Mouse (Mus musculus) urinary bladder, postnatal 4 days (tissue): ENCODE measurements around the gene Usp33.
A peak's percentile ranks its signal among the peaks of the same experiment; 100 is the strongest.
"Not testable (repeated sequence)": the region's sequence is repeated elsewhere in the genome, so short reads cannot be mapped to it uniquely, and the experiment has no call there.

ENCODE experiments used
- DNase-seq, 2 experiments: peaks; one replicate each; pipeline ENCODE4 v3.0.0; 2021 to 2022; ENCODE audit warnings: low spot score in 2 of 2

Gene Usp33

DNA sequence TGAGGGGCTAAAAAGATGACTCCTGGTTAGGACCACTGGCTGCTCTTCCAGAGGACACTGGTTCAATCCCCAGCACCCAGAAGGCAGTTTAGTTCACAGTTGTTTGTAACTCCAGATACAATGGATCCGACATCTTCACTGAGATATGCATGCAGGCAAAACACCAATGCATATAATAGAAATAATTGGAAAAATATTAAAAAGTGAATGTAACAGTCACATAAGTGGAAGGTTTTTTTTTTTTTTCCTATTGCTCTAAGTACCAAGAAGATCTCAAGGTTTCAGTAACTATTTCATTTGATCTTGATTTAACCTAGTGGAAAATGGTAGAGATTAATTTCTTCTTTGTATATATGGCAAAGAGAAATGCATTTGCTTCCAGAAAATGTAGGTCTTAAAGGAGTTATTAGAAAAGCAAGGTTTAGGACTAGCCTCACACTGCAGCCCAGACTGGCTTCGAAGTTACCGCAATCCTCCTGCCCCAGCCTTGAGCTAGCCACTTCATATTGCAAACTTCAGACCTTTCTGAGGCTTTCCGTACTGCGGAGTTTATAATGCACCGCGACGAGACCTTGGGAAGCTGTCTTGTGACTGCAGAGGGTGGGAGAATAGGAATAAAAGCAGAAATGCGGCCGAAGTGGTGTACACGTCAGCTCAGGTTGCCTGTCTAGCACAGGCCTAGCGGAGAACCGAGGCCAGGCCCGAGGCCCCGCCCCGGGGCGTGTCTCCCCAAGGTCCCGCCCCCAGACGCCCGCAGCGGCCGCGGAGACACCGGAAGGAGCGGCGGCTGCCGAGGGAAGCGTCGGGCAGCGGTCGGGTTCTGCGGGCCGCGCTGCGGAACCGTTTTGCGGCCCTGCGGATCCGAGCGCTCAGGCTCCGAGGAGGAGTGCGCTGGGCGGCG, at the start of gene Usp33:
TSS of gene Usp33 (plus strand) at position 747 of the 901 bp plus-strand sequence.
- DNase-seq = peak; percentile 91 to 95

GRCm38 (mm10) chr3:152300376-152301337, 45.6 kb upstream of the Usp33 start:
- no peak for DNase-seq

- DNase-seq = no peak
Measured at GRCm38 (mm10) chr3:152302991-152303390, 43.3 kb upstream of the Usp33 start.

- DNase-seq = no peak
Measured at GRCm38 (mm10) chr3:152304093-152304815, 42.0 kb upstream of the Usp33 start.

DNA sequence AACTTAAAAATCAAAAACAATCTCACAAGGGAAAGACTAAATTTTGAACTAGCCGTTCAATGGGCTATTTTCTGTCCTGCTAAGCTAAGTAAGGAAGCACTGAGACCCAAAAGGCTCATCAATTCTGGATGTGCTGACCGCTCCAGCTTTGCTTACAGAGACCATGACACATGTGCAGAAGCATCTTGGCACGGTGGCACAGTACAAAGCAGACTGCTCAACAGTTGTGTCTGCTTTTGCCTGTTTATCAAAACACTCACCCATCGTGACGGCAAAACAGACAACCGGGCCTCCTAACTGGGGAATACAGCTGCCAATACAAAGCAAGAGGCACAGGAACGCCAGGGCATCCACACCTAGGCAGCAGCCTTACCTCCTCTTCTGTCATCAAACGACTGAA, 41.2 kb upstream of the Usp33 start:
- no peak for DNase-seq

DNA sequence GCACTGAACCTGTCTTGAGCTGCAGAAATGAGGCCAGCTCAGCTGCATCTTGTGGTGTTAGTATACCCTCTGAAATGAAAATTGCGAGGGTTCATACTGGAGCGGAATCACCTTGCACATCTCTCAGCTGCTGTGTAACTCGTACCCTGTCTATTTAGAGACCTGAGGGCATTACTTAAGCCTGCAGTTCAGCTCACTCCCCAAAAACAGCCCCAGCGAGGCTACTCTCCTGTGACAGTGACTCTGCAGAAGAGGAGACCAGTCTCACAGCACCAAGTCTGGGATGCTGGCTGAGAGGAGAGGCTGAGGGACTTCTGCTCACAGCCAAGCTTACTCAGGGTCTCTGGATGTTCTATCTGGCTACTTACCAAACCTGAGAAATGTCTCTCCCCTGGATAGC, 40.3 kb upstream of the Usp33 start:
- no peak for DNase-seq

DNA sequence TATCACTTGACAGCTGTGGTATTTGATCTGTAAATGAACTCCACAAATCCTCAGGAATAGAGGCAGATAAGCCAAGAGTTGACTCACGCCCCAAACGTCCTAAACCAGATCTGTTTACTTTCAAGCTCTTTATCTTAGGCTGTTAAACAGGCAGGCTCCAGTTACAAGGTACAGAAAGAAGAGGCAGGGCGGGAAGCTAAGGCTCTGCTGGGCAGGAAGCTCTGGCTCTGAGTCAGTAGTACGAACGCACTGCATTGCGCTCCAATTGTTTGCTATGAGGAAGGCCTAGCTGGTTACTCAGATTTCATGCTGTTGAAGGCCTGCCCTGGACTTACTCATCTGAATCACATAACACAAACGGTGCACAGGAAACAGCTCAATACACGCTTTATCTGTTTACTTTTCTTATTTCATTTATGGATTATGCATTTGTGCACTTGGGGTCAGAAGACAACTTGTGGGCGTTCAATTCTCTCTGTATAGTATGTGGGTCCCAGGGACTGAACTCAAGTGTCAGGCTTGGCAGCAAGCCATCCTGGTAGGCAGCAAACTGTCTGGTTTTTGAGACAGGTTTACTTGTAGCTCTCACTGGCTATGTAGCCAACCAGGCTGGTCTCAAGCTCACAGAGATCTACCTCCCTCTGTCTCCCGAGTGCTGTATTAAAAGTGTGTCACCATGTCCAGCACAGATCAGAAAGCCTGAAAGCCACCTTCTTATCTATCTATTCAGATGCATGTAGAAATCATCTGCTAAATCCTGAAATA, 37.6 kb upstream of the Usp33 start:
- peak in 1 of 2 experiments; percentile 46 for DNase-seq

GRCm38 (mm10) chr3:152309250-152309645, 37.0 kb upstream of the Usp33 start:
- no peak for DNase-seq

DNA sequence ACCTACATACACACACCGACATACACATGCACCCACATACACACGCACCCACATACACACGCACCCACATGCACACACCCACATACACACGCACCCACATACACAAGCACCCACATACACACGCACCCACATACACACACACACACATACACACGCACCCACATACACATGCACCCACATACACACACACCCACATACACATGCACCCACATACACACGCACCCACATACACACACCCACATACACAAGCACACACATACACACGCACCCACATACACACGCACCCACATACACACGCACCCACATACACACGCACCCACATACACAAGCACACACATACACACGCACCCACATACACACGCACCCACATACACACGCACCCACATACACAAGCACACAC, 31.6 kb upstream of the Usp33 start:
- not testable (repeated sequence) for DNase-seq

- DNase-seq = peak; percentile 81 to 84
Measured at GRCm38 (mm10) chr3:152315613-152316012, 30.7 kb upstream of the Usp33 start.

DNA sequence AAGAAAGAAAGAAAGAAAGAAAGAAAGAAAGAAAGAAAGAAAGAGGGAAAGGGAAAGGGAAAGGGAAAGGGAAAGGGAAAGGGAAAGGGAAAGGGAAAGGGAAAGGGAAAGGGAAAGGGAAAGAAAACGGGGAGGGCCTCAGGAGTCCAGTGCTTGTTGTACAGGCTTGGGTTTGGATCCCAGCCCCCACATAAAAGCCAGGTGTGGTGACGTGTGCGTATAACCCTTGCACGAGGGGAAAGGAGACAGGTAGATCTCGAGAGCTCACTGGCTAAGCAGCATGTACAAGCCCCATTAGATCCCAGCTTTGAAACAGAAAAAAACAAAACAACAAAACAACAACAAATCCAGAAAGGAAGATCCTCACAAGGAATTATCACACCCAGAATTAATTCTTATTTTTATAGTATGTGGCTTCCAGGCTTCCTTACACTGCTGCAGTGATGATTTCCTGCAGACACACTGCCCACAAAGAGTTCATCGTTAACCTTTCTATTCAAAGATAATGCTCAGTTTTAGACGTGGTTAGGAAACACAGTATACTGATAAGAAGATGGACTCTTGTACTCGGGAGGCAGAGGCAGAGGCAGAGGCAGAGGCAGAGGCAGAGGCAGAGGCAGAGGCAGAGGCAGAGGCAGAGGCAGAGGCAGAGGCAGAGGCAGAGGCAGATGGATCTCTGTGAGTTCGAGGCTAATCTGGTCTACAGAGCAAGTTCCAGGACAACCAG, 29.7 kb upstream of the Usp33 start:
- DNase-seq = not testable (repeated sequence)

GRCm38 (mm10) chr3:152320972-152321645, 25.2 kb upstream of the Usp33 start:
- no peak for DNase-seq

- DNase-seq = no peak
Measured at GRCm38 (mm10) chr3:152321765-152322547, 24.3 kb upstream of the Usp33 start.

- no peak for DNase-seq
Measured at GRCm38 (mm10) chr3:152332104-152332503, 14.2 kb upstream of the Usp33 start.

GRCm38 (mm10) chr3:152332545-152333300, 13.6 kb upstream of the Usp33 start:
- DNase-seq = no peak

GRCm38 (mm10) chr3:152333641-152334040, 12.6 kb upstream of the Usp33 start:
- DNase-seq = no peak

DNA sequence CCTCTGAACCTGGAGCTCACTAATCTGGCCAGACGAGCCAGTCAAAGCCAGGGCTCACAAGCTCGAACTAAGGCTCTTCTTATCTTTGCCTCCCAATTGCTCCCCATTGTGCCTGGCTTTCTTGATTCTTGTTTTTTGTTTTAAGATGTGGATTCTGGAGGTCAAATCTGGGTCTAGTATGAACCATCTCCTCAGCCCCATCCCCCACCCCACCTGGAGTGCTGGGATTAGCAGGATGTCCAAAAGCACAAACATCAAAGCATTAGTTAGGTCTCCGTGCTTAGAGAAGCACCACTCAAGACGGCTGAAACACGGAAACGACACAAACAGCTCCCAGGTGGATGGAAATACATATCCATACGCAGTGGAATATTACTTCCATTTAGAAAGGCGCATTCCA, 10.2 kb upstream of the Usp33 start:
- DNase-seq = no peak
